ENCODE assay signal across 9 mouse cellular contexts in the genomic region with DNA sequence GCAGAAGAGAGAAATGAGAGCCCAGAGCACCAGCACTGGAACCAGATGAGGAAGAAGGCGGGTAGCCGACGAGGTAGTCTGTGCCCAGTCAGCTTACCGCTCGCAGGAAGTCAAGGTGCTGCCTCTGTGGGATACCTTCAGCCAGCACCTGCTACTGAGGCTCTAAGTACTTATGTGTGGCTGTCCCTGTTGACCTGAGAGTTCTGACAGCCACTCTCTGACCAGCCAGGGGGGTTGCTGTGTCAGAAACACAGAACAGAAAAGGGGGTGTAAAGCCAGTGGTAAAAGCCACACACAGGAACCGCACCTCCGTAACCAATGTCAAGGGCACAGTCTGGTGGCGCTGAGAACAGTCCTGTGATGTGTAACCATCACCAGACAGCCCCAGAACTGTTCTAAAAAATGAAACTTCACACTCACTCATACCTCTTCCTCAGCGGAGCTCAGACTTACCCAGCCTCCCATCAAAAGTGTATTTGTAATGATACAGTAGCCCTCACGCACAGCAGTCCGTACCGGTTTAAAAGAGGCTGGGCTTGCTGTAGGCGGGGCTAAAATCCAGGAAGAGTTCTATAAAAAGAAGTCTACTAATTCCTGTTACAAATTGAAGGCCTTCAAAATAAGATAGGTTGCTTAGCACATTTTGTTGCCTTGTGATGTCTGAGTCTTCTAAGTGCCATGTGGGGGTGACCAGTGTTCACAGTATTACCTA.
A peak's percentile ranks its signal among the peaks of the same experiment; 100 is the strongest.
DNase-seq lines count a peak whose midpoint lies in the region; ATAC-seq lines count a peak whose summit lies in the region.
"Had no signal": no experiment of that assay in that cellular context is flagged by ENCODE, and none has a peak within 500 bp of the region (broad histone marks: within the 10 kb centered on the region; RNA-seq: fewer than 3 reads in every experiment).

No protein-coding gene starts in this region.

- DNase-seq in heart, adult 18-20 months: no peak
- no peak for DNase-seq in right cerebral cortex, adult 18-20 months

- peak overlapping the region; percentile 86 for H3K27ac ChIP-seq in heart, embryonic 15.5 days
- H3K27ac ChIP-seq in kidney, embryonic 16.5 days (ENCODE audit: low read length): no peak overlapping the region
- H3K27ac ChIP-seq: midbrain, embryonic 12.5 days had no signal

- no peak overlapping the region for H3K9ac ChIP-seq in heart, embryonic 15.5 days
- no peak overlapping the region for H3K9ac ChIP-seq in kidney, embryonic 16.5 days (replicated peaks; ENCODE audit: low read length)
- H3K9ac ChIP-seq: midbrain, embryonic 12.5 days had no signal

- no peaks in the 10 kb centered on the region for H3K9me3 ChIP-seq in heart, embryonic 15.5 days (replicated peaks)
- peaks cover 4% of the 10 kb centered on the region for H3K9me3 ChIP-seq in megakaryocyte, embryonic 14.5 days
- no peaks in the 10 kb centered on the region for H3K9me3 ChIP-seq in kidney, embryonic 16.5 days (ENCODE audit: low read length)
- H3K9me3 ChIP-seq: midbrain, embryonic 12.5 days had no signal

- H3K4me2 ChIP-seq in heart, embryonic 15.5 days: 0 out of 2 replicates have a peak overlapping the region, but pooled peaks have one; percentile 8
- H3K4me2 ChIP-seq in kidney, embryonic 16.5 days (replicated peaks; ENCODE audit: low read depth, low read length): no peak overlapping the region
- H3K4me2 ChIP-seq: midbrain, embryonic 12.5 days had no signal

- ATAC-seq in heart, embryonic 15.5 days (replicated peaks; ENCODE audit: insufficient number of reproducible peaks, insufficient read depth, low FRiP score, low read depth): no peak
- peak; percentile 23 for ATAC-seq in CD4-positive, CD25-positive, alpha-beta regulatory T cell, adult 4 months
- peak; percentile 44 for ATAC-seq in granulocyte monocyte progenitor cell, adult 5-6 weeks (replicated peaks; ENCODE audit: poor library complexity, severe bottlenecking)
- no peak for ATAC-seq in kidney, embryonic 16.5 days (ENCODE audit: low FRiP score, low TSS enrichment)

- no peak overlapping the region for H3K4me3 ChIP-seq in heart, embryonic 15.5 days
- peak overlapping the region; percentile 46 for H3K4me3 ChIP-seq in megakaryocyte, embryonic 14.5 days (replicated peaks)
- H3K4me3 ChIP-seq in kidney, embryonic 16.5 days (ENCODE audit: low read length): no peak overlapping the region
- H3K4me3 ChIP-seq: erythroblast, embryonic 14.5 days; midbrain, embryonic 12.5 days had no signal

- H3K4me1 ChIP-seq in heart, embryonic 15.5 days (replicated peaks): peaks cover 67% of the 10 kb centered on the region
- H3K4me1 ChIP-seq in megakaryocyte, embryonic 14.5 days: peaks cover 90% of the 10 kb centered on the region
- peaks cover 35% of the 10 kb centered on the region for H3K4me1 ChIP-seq in kidney, embryonic 16.5 days (ENCODE audit: insufficient read depth, low read length)
- H3K4me1 ChIP-seq: midbrain, embryonic 12.5 days had no signal

- H3K36me3 ChIP-seq in heart, embryonic 15.5 days: no peaks in the 10 kb centered on the region
- peaks cover 22% of the 10 kb centered on the region for H3K36me3 ChIP-seq in megakaryocyte, embryonic 14.5 days (replicated peaks; ENCODE audit: low read length)
- H3K36me3 ChIP-seq in kidney, embryonic 16.5 days (ENCODE audit: insufficient read depth, low read length): no peaks in the 10 kb centered on the region
- H3K36me3 ChIP-seq: midbrain, embryonic 12.5 days had no signal

- 59% methylated on average over 13 of the region's 13 CpGs for WGBS in heart, embryonic 15.5 days
- 87% methylated on average over 13 of the region's 13 CpGs for WGBS in kidney, embryonic 16.5 days

- no peaks in the 10 kb centered on the region for H3K27me3 ChIP-seq in heart, embryonic 15.5 days
- H3K27me3 ChIP-seq in megakaryocyte, embryonic 14.5 days (replicated peaks): no peaks in the 10 kb centered on the region
- H3K27me3 ChIP-seq in kidney, embryonic 16.5 days (ENCODE audit: insufficient read depth, low read length): no peaks in the 10 kb centered on the region
- H3K27me3 ChIP-seq: midbrain, embryonic 12.5 days had no signal

Comparison
In these comparisons a context has a peak if more than half of its experiments do, and no peak if none do; other contexts are left out.
1. ATAC-seq: peak in CD4-positive, CD25-positive, alpha-beta regulatory T cell, adult 4 months (single experiment) and granulocyte monocyte progenitor cell, adult 5-6 weeks (single experiment); none in heart, embryonic 15.5 days (single experiment) and kidney, embryonic 16.5 days (single experiment).